Mouse (Mus musculus): ENCODE measurements around the gene Wdr24. TPM values are rescaled to one million over a fixed set of nuclear protein-coding genes. Genes with fewer than 3 reads are reported as not detected.

Gene Wdr24
- polyA plus RNA-seq, 1 experiment from 2014 or later = 24.3 TPM

DNA sequence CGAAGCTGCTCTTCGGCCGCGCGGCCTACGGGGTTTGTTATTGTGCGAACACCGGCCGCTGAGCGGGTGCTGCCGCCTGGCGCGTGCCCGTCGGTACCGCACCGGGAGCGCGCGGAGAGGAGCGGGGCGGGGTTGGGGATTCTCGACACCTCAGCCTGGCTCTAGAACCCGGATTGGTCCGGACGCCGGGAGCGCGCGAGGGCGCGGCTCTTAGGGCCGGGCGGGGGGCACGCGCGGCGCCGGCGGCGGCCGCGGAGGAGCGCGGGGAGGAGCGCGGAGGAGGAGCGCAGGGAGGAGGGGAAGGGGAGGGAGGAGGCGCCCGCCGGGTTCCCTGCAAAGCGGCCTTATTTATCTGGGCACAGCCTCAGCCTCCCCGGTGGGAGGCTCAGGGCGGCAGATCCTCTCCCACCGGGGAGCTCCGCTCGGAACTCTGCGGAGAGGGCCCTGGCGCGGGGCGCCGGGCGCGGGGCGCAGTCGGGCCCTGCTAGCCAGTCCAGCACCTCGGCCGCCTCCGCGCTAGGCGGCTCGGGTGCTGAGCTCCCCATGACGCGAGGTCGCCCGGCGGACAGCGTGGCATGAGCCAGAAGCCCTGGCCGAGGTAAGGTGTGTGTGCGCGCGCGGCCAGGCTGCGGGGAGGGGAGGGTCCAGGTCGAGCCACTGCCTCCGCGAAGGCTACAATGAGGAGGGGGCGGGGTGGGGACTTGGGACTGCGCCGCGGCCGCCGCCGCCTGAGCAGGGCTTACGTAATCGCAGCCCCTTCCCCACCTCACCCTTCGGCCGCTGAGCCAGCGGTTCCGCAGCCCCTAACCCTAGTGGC lies 14.4 kb upstream of the Wdr24 start, which contains the start of gene Fbxl16:
TSS of gene Fbxl16 (plus strand) at position 297 of the 817 bp plus-strand sequence.
- Histone ChIP-seq H3K27me3 (replicated peaks) (peaks cover 49% of the 10 kb centered on the region), H3K9me3 (no peaks in the 10 kb centered on the region), H3K36me3 (no peaks in the 10 kb centered on the region), H3K27ac (peak within 1 kb of the TSS; percentile 16; the same call in 1 of the 2 replicates), H3K4me1 (peaks cover 9% of the 10 kb centered on the region; the same call in 1 of the 2 replicates), H3K4me3 (replicated peaks) (peak within 1 kb of the TSS; percentile 66), H3K9ac (peak within 1 kb of the TSS; percentile 22), H3K4me2 (peak within 1 kb of the TSS; percentile 98)
- under 1% methylated on average over 90 of the region's 100 CpGs for WGBS
- peak; percentile 83 for ATAC-seq (ENCODE audit: insufficient read depth, low FRiP score, low read depth)

- H3K9ac ChIP-seq = peak overlapping the region; percentile 16; the same call in 1 of the 2 replicates
- no peaks in the 10 kb centered on the region for H3K9me3 ChIP-seq
- H3K4me3 ChIP-seq (replicated peaks) = peak overlapping the region; percentile 66
- peaks cover 48% of the 10 kb centered on the region for H3K27me3 ChIP-seq (replicated peaks)
- peak overlapping the region; percentile 98 for H3K4me2 ChIP-seq
- WGBS = 10% methylated on average over 25 of the region's 25 CpGs
- no peak overlapping the region for H3K27ac ChIP-seq
- ATAC-seq (ENCODE audit: insufficient read depth, low FRiP score, low read depth) = no peak
- H3K4me1 ChIP-seq = peaks cover 9% of the 10 kb centered on the region; the same call in 1 of the 2 replicates
- no peaks in the 10 kb centered on the region for H3K36me3 ChIP-seq
These were observed 13.7 kb upstream of the Wdr24 start for GRCm38 (mm10) chr17:25809606-25810340.

- ATAC-seq (ENCODE audit: insufficient read depth, low FRiP score, low read depth) = no peak
- Histone ChIP-seq H3K9me3 (no peaks in the 10 kb centered on the region), H3K4me2 (no peak overlapping the region), H3K36me3 (no peaks in the 10 kb centered on the region), H3K27me3 (replicated peaks) (peaks cover 45% of the 10 kb centered on the region), H3K9ac (no peak overlapping the region), H3K4me1 (peaks cover 9% of the 10 kb centered on the region; the same call in 1 of the 2 replicates), H3K27ac (no peak overlapping the region), H3K4me3 (replicated peaks) (no peak overlapping the region)
- WGBS = 71% methylated on average over 4 of the region's 4 CpGs
These were observed 12.5 kb upstream of the Wdr24 start for GRCm38 (mm10) chr17:25810890-25811289.

GRCm38 (mm10) chr17:25813471-25813870 lies 10.0 kb upstream of the Wdr24 start:
- no peak overlapping the region for H3K27ac ChIP-seq
- H3K9ac ChIP-seq = no peak overlapping the region
- peak overlapping the region; percentile 30 for H3K4me2 ChIP-seq
- peak; percentile 42 for ATAC-seq (ENCODE audit: insufficient read depth, low FRiP score, low read depth)
- no peaks in the 10 kb centered on the region for H3K9me3 ChIP-seq
- no peaks in the 10 kb centered on the region for H3K36me3 ChIP-seq
- peaks cover 48% of the 10 kb centered on the region for H3K27me3 ChIP-seq (replicated peaks)
- H3K4me3 ChIP-seq (replicated peaks) = no peak overlapping the region
- peaks cover 9% of the 10 kb centered on the region; the same call in 1 of the 2 replicates for H3K4me1 ChIP-seq
- 2% methylated on average over 20 of the region's 20 CpGs for WGBS

GRCm38 (mm10) chr17:25817662-25818061 lies 5.8 kb upstream of the Wdr24 start:
- Histone ChIP-seq H3K36me3 (no peaks in the 10 kb centered on the region), H3K4me1 (peaks cover 11% of the 10 kb centered on the region; the same call in 1 of the 2 replicates), H3K27ac (no peak overlapping the region), H3K27me3 (replicated peaks) (peaks cover 44% of the 10 kb centered on the region), H3K9ac (no peak overlapping the region), H3K4me3 (replicated peaks) (no peak overlapping the region), H3K9me3 (no peaks in the 10 kb centered on the region), H3K4me2 (no peak overlapping the region)
- WGBS = 81% methylated on average over 11 of the region's 11 CpGs
- no peak for ATAC-seq (ENCODE audit: insufficient read depth, low FRiP score, low read depth)

DNA sequence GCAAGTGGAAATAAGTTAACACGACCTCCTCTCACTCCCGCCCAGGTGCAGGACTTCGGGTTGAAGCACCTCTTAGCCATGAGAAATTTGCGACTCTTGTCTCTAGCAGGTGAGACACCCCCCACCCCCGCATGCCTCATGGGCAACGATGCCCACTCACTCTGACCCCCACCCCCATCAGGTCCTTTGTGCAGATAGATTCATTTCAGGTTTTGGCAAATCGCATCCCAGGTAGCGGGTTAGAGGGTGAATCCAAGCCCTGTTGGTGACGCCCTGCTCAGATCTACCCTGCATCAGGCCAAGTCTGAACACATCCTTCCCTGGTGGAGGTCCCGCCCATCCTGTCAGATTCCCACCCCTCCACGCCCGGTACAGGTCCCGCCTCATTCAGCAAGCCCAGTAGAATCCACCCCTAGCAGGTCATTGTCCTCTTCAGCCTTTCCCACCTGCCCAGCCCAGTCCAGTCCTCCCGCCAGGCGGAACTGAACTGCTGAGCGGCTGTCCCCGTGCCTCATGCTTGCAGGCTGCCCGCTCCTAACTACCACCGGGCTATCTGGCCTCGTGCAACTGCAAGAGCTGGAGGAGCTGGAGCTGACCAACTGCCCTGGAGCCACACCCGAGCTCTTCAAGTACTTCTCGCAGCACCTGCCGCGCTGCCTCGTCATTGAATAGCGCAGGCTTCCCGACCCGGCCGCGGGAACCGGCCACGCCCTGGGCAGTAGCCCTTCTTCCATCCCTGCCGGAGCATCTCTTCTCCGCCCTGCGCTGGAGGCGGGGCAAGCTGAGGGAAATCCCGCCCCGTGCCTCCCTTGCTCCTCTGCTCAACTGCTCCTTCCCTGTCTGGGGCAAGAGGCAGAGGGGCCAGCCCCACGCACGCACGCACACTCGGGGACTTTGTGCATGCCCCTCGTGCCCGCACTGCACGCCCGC lies 4.3 kb upstream of the Wdr24 start:
- WGBS = 7% methylated on average over 46 of the region's 46 CpGs
- H3K9me3 ChIP-seq = no peaks in the 10 kb centered on the region
- H3K4me1 ChIP-seq = peaks cover 8% of the 10 kb centered on the region
- no peak overlapping the region for H3K27ac ChIP-seq
- peak; percentile 24; the same call in 1 of the 2 replicates for ATAC-seq (ENCODE audit: insufficient read depth, low FRiP score, low read depth)
- H3K27me3 ChIP-seq (replicated peaks) = peaks cover 37% of the 10 kb centered on the region
- H3K9ac ChIP-seq = no peak overlapping the region
- H3K36me3 ChIP-seq = no peaks in the 10 kb centered on the region
- peak overlapping the region; percentile 17; the same call in 1 of the 2 replicates for H3K4me3 ChIP-seq (replicated peaks)
- peak overlapping the region; percentile 46 for H3K4me2 ChIP-seq

DNA sequence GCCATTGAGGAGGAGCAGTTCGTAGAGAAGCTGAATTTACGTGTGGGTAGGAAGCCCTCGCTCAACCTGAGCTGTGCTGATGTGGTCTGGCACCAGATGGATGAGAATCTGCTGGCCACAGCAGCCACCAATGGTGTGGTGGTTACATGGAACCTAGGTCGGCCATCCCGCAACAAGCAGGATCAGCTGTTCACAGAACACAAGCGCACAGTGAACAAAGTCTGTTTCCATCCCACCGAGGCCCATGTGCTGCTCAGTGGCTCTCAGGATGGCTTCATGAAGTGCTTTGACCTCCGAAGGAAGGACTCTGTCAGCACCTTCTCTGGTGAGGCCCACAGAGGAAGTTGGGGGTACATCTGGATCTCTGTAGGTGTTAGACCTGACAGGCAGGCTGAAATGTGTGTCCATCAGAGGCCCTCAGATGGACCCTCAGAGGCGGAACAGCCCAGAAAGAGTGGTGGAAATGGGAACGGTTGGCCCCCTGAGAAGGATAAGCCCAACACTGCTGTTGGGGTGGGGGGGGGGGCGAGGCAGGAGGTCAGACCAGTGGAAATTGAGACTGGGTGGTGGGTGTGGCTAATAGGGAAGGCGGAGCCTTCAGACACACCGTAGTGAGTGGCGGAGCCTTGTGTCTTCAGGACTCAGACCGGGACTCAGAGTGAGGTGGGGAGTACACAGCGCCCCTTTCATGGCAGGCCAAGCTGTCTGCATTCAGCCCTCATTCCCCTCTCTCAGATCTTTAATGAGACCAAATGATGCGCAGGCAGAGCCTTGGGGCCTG lies 1.1 kb downstream of the Wdr24 start:
- H3K36me3 ChIP-seq = peaks cover 6% of the 10 kb centered on the region; the same call in 1 of the 2 replicates
- H3K4me3 ChIP-seq (replicated peaks) = peak overlapping the region; percentile 60
- H3K4me1 ChIP-seq = peaks cover 33% of the 10 kb centered on the region
- no peak overlapping the region for H3K27ac ChIP-seq
- WGBS = 68% methylated on average over 16 of the region's 17 CpGs
- H3K9me3 ChIP-seq = no peaks in the 10 kb centered on the region
- no peak for ATAC-seq (ENCODE audit: insufficient read depth, low FRiP score, low read depth)
- no peak overlapping the region for H3K9ac ChIP-seq
- H3K27me3 ChIP-seq (replicated peaks) = peaks cover 15% of the 10 kb centered on the region
- peak overlapping the region; percentile 71 for H3K4me2 ChIP-seq

GRCm38 (mm10) chr17:25825311-25825710 lies 1.9 kb downstream of the Wdr24 start:
- no peak for ATAC-seq (ENCODE audit: insufficient read depth, low FRiP score, low read depth)
- no peak overlapping the region for H3K4me3 ChIP-seq (replicated peaks)
- no peaks in the 10 kb centered on the region for H3K9me3 ChIP-seq
- no peak overlapping the region for H3K9ac ChIP-seq
- peaks cover 41% of the 10 kb centered on the region for H3K4me1 ChIP-seq
- peaks cover 6% of the 10 kb centered on the region; the same call in 1 of the 2 replicates for H3K36me3 ChIP-seq
- H3K4me2 ChIP-seq = no peak overlapping the region
- no peak overlapping the region for H3K27ac ChIP-seq
- peaks cover 8% of the 10 kb centered on the region for H3K27me3 ChIP-seq (replicated peaks)
- WGBS = 87% methylated on average over 6 of the region's 6 CpGs

DNA sequence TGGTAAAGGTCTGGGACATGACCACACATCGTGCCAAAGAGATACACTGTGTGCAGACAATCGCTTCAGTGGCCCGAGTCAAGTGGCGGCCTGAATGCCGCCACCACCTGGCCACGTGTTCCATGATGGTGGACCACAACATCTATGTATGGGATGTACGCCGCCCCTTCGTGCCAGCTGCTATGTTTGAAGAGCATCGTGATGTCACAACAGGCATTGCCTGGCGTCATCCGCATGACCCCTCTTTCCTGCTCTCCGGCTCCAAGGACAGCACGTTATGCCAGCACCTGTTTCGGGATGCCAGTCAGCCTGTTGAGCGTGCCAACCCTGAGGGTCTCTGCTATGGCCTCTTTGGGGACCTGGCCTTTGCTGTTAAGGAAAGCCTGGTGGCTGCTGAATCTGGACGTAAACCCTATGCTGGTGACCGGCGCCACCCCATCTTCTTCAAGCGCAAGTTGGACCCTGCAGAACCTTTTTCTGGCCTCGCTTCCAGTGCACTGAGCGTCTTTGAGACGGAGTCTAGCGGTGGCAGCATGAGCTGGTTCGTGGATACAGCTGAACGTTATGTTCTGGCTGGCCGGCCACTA lies 2.6 kb downstream of the Wdr24 start:
- H3K4me2 ChIP-seq = no peak overlapping the region
- H3K36me3 ChIP-seq = peaks cover 14% of the 10 kb centered on the region
- ATAC-seq (ENCODE audit: insufficient read depth, low FRiP score, low read depth) = no peak
- no peaks in the 10 kb centered on the region for H3K9me3 ChIP-seq
- no peak overlapping the region for H3K27ac ChIP-seq
- peaks cover 48% of the 10 kb centered on the region for H3K4me1 ChIP-seq
- 94% methylated on average over 27 of the region's 27 CpGs for WGBS
- H3K9ac ChIP-seq = no peak overlapping the region
- H3K27me3 ChIP-seq (replicated peaks) = 0 out of 2 replicates have a peak, but pooled peaks cover 4% of the 10 kb centered on the region
- H3K4me3 ChIP-seq (replicated peaks) = no peak overlapping the region

GRCm38 (mm10) chr17:25827011-25827410 lies 3.6 kb downstream of the Wdr24 start:
- H3K27ac ChIP-seq = no peak overlapping the region
- no peak for ATAC-seq (ENCODE audit: insufficient read depth, low FRiP score, low read depth)
- H3K4me1 ChIP-seq = peaks cover 57% of the 10 kb centered on the region
- H3K9me3 ChIP-seq = no peaks in the 10 kb centered on the region
- no peak overlapping the region for H3K9ac ChIP-seq
- no peak overlapping the region for H3K4me2 ChIP-seq
- no peak overlapping the region for H3K4me3 ChIP-seq (replicated peaks)
- peaks cover 19% of the 10 kb centered on the region for H3K36me3 ChIP-seq
- 0 out of 2 replicates have a peak, but pooled peaks cover 4% of the 10 kb centered on the region for H3K27me3 ChIP-seq (replicated peaks)
- WGBS = 93% methylated on average over 13 of the region's 13 CpGs
